Mouse (Mus musculus) induced T-regulatory cell, adult 2 months (primary cell): ENCODE data around the gene Fam129b.

ENCODE experiments used
- DNase-seq: peaks from one replicate; pipeline ENCODE4 v3.0.0-alpha.2; 2012; ENCODE audit warnings: low read depth

Fam129b gene

DNA sequence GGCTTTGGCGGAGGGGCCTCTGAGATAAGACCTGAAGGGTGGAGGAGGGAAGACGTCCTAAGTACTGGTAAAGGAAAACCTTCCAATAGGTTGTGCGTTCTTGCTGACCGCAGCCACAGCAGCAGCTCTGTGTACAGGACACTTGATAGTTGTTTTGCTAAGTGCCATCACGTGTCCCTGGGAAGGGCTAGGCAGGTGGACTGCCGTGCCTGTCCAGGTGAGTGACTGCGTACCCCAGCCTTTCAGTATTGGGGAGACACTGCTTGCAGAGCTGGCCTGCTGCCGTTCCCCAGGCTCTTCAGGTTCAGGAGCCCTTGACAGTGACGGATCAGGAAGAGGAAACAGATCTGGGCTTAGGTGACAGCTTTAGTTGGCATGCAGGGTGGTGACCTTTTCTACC, 15.4 kb downstream of the Fam129b start:
- no peak for DNase-seq

GRCm38 (mm10) chr2:32892490-32892889, 16.6 kb downstream of the Fam129b start:
- no peak for DNase-seq

DNA sequence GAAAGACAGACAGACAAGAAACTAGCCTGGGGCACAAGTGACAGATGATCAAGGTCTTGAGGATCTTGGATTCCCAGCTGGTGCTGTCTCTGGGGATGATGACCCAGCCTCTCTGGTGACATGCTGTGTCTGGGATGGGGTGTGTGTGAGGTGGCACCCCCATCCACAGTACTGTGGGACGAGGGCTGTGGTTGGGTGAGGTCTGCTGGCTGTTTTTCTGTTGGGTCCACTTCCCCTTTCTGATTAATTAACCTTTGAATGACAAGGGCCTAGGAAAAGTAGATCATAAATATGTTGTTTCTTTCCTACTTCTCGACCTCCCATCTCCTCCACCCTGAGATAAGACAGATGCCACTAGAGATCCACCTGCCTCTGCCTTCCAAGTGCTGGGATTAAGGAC, 18.2 kb downstream of the Fam129b start:
- DNase-seq, result no peak

GRCm38 (mm10) chr2:32895606-32896106, 19.7 kb downstream of the Fam129b start:
- DNase-seq, result no peak

DNA sequence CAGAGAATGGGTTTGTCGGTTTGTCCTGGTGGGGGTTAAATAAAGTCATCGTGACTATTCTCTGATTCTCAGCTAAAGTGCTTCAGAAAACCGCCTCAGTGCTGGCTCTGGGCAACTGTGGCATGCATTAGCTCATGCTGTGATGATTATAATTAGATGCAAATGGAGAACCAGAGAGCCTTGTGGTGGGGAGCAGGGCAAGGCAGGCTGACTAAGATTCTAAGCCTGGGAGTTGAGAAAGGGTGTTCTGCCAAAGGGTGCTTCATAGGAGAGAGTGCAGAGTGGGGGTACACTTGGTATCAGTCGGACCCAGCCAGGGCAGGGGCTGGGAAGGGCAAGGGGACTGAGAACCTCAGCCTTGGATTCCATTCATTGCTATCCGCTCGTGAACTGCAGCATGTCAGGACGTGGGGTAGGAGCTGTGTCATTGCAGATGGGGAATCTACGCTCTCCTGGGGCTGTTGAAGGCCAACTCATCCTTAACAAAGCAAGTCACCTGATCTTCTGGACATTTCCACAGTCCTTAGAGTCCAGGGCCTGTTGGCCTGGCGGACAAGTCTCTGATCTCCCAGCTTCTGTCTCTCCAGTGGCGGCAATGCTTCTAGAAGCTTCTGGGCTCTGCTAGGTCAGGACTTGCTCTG, 20.7 kb downstream of the Fam129b start:
- DNase-seq, result no peak

- DNase-seq, result no peak
These were observed 23.1 kb downstream of the Fam129b start for GRCm38 (mm10) chr2:32898983-32899382.

- no peak for DNase-seq
These were observed 26.2 kb downstream of the Fam129b start for GRCm38 (mm10) chr2:32902126-32902525.

DNA sequence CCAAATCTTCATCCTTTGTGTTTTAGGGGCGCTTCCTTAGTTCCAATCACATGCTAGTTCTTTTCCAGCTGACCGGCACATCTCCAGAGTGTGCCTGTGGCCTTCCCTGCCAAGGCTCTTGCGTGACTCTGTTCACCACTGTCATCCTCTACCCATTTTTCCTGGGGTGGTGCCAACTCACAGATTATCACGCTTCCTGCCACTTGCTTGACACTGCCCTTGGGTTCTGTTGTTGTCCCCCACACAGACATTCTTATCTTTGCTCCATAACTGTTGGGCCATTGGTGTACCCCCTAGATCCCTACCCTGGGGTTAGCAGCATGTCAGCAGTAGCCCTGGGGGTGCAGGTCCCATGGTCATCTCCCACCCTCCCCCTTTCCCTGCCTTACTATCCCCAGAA, 27.6 kb downstream of the Fam129b start:
- DNase-seq, result no peak

GRCm38 (mm10) chr2:32904637-32905036, 28.7 kb downstream of the Fam129b start:
- no peak for DNase-seq

DNA sequence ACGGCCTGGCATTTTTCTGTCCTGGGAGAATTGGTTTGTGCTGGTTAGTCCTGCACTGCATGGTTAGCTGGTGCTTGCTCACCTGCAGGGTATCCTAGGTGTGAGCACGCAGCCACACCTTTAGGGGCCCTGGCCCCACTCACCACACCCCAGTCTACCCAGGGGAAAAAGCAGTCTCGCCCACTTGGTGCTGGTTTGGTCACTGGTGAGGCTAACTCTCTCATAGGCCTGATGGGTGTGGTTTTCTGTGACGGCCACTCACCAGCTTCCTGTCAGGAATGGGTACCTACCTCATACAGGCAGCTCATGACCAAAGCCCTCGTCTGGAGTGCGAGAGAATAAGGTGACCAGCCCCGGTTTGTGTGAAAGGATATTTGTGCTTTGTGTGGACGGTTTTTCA, 29.4 kb downstream of the Fam129b start:
- DNase-seq, result no peak

GRCm38 (mm10) chr2:32907442-32907841, 31.5 kb downstream of the Fam129b start:
- no peak for DNase-seq

GRCm38 (mm10) chr2:32908272-32908671, 32.4 kb downstream of the Fam129b start:
- DNase-seq, result no peak

- no peak for DNase-seq
These were observed 32.9 kb downstream of the Fam129b start for GRCm38 (mm10) chr2:32908796-32909195.

DNA sequence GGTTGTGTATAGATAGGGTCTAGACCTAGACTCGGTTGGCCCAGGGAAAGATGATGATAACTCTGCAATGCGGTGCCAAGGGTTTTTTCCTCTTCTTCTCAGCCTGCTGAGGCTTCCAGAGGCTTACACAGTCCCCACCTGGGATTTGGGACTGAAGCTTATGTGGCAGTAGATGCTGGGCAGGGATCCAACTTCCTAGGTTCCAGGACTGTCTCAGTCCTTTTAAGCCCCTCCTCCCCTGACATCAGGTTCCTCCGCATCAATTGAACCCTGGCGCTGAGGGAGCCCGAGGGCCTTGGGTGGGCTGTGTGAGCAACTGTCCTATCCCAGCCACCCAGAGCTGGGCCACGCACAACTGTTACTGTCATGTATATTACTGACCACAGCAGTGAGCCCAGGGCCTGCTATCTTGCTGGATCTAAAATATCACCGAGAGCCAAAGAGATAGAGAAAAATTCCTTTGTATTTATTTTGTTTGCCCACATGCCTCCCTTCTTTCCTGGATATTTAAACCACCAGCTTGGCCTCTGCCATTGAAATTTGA, 35.8 kb downstream of the Fam129b start:
- no peak for DNase-seq

DNA sequence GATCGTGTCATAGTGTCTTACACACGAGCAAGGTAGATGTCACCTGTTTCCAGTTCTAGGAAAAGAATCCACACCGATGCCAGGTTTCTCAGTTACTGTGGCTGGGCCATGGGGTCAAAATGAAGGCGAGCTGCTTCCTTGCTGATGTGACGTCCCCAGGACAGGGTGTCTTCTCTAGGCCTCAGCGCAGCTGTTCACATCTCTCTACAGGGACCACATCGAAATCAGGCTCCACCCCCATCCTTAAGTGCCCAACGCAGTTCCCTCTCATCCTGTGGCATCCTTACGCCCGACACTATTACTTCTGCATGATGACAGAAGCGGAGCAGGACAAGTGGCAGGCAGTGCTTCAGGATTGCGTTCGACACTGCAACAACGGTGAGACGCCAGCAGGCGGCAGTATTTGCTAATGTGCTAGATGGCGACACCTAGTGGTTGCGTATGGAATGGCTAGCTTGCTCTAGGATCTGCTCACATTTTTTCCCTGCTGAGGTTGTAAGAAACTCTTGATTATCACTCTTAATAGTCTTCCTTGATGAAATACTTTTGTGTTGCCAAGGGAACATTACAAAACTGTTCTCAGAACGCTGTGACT, 36.4 kb downstream of the Fam129b start:
- DNase-seq, result peak; percentile 96

- no peak for DNase-seq
These were observed 38.4 kb downstream of the Fam129b start for GRCm38 (mm10) chr2:32914362-32914761.

GRCm38 (mm10) chr2:32914896-32915295, 39.0 kb downstream of the Fam129b start:
- no peak for DNase-seq

DNA sequence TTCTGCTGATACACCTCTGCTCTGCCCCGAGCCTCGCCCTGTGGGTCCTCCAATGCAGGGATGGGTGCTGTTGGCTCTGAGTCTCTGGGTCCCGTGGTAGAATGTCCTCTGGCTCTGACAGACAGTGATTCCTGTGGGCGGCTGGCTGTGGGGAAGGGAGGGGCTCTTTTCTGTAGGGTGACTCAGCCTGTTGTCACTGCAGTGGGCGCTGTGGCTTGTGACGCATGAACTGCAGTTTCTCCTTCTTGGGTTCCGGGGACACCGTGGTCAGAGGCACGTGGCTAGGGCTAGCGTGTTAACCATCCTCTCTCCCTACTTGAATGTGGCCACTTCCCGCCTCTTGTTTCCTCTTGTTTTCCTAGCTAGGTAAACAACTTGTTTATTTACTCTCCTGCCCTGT, 41.6 kb downstream of the Fam129b start:
- DNase-seq, result peak; percentile 94

- DNase-seq, result no peak
These were observed 42.5 kb downstream of the Fam129b start for GRCm38 (mm10) chr2:32918391-32918790.

GRCm38 (mm10) chr2:32921235-32921634, 45.3 kb downstream of the Fam129b start:
- DNase-seq, result no peak

DNA sequence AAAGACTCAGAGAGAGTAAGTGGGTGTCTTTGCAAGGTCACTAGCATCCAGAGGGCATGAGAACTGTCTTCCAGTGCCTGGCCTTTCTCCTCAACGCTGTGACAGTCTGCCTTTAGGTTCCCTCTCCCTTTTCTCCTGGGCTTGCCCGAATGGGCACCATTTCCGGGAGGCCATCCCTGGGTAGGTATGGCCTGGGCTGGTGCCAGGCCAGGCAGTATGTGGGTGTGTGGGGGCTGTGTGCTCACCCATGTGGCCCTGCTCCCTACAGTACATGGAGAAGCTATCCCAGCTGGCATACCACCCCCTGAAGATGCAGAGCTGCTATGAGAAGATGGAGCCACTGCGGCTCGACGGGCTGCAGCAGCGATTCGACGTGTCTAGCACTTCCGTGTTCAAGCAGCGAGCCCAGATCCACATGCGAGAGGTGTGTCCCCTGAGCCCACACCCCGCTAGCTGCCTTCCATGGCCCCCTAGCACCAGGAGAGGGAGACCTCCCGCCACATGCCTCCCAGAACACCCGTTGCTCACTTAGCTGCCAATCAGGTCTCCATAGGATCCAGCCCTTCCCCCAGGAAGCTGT, 46.0 kb downstream of the Fam129b start:
- DNase-seq, result no peak

DNA sequence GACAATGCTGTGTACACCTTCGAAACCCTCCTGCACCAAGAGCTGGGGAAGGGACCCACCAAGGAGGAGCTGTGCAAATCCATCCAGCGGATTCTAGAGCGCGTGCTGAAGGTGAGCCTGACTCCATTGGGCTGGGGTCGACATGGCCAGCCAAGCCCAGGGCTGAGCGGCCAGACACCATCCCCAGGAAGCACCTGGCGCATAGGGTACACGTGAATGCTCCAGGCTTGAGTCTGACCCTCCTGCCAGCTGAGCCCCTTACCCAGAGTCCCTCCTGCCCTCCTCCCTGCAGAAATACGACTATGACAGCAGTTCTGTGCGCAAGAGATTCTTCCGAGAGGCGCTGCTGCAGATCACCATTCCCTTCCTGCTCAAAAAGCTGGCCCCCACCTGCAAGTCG, 46.6 kb downstream of the Fam129b start:
- no peak for DNase-seq

DNA sequence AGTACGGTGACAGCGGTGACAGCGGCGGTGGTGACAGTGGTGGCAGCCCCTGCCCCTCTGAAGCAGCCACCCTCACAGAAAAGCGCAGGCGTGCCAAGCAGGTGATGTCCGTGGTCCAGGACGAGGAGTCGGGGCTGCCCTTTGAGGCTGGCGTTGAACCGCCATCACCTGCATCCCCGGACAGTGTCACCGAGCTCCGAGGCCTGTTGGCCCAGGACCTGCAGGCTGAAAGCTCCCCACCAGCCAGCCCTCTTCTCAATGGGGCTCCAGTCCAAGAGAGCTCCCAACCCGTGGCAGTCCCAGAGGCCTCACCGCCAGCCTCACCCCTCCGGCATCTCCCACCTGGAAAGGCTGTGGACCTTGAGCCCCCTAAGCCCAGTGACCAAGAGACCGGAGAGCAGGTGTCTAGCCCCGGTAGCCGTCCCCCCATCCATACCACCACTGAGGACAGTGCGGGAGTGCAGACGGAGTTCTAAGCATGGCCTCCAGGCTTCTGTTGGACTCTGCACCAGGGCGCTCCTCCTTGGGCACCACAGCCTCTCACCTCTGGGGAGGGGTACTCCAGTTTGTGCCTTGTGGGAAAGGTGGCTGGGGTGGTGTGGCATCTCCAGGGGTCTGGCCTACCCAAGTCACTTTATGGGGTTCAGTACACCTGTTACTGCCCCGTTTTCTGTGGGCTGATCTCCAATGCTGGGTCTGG, 47.8 kb downstream of the Fam129b start:
- no peak for DNase-seq
